Mouse (Mus musculus) liver, embryonic 14.5 days (tissue): Measurements from ENCODE around the gene Ada. TPM values are rescaled to one million over a fixed set of nuclear protein-coding genes. Genes with fewer than 3 reads are reported as not detected.
A peak's percentile ranks its signal among the peaks of the same experiment; 100 is the strongest.

Experiments used
- ATAC-seq: fragments of 200-750 bp; cut with Nextera tagmentation; 2 replicates; pipeline ENCODE4 v1.8.0; 2017; ENCODE audit warnings: moderate number of reproducible peaks, mild to moderate bottlenecking, moderate library complexity; ENCODE audit not compliant: insufficient read depth
- DNase-seq, 3 experiments: peaks; one replicate each; pipeline ENCODE4 v3.0.0-alpha.2; 2012 to 2013; ENCODE audit warnings: low read depth in 3 of 3, low spot score in 3 of 3
- H3K27ac ChIP-seq: fragments of 300-500 bp; sonication (generic); 2 replicates; pipeline ENCODE4 v1.5.1; 2014; ENCODE audit warnings: moderate library complexity, mild to moderate bottlenecking, control low read depth, inconsistent platforms
- H3K27me3 ChIP-seq: fragments of 300-500 bp; sonication (generic); 2 replicates; pipeline ENCODE4 v1.6.1; 2014; ENCODE audit warnings: mild to moderate bottlenecking, low read length, moderate library complexity; ENCODE audit not compliant: control insufficient read depth, insufficient read depth
- H3K36me3 ChIP-seq: fragments of 300-500 bp; sonication (generic); replicated peaks from 2 replicates; pipeline ENCODE4 v1.6.1; 2014; ENCODE audit warnings: low read depth; ENCODE audit not compliant: control insufficient read depth, insufficient read depth
- H3K4me1 ChIP-seq, 2 experiments: fragments of 200-500 bp in 1 of 2; fragments of 300-500 bp in 1 of 2; sonication (generic) in 1 of 2; replicated peaks; 2 replicates each; pipeline ENCODE4 v1.6.1; 2012 to 2014; ENCODE audit warnings: antibody characterized with exemption in 1 of 2, inconsistent platforms in 1 of 2, low read length in 1 of 2; ENCODE audit not compliant: control insufficient read depth in 2 of 2, insufficient read depth in 2 of 2
- H3K4me2 ChIP-seq: fragments of 300-500 bp; sonication (generic); 2 replicates; pipeline ENCODE4 v1.6.1; 2014; ENCODE audit warnings: low read depth, mild to moderate bottlenecking, control low read depth, moderate library complexity
- H3K4me3 ChIP-seq, 2 experiments: fragments of 200-500 bp in 1 of 2; fragments of 300-500 bp in 1 of 2; sonication (generic) in 1 of 2; 2 replicates each; pipeline ENCODE4 v1.5.1; 2012 to 2014; ENCODE audit warnings: low read depth in 2 of 2, low read length in 2 of 2, mild to moderate bottlenecking in 2 of 2, control low read depth in 1 of 2, inconsistent platforms in 1 of 2, moderate library complexity in 1 of 2; ENCODE audit not compliant: insufficient read depth in 1 of 2
- H3K9ac ChIP-seq: fragments of 300-500 bp; sonication (generic); replicated peaks from 2 replicates; pipeline ENCODE4 v1.6.1; 2014; ENCODE audit warnings: mild to moderate bottlenecking, control low read depth, moderate library complexity
- H3K9me3 ChIP-seq: fragments of 300-500 bp; sonication (generic); 2 replicates; pipeline ENCODE4 v1.6.1; 2016; ENCODE audit warnings: low read length, mixed read lengths; ENCODE audit not compliant: control insufficient read depth
- CTCF ChIP-seq: IDR thresholded peaks from 2 replicates; pipeline ENCODE4 v1.5.1; 2016; ENCODE audit warnings: antibody characterized with exemption, low read depth, control low read depth
- EP300 ChIP-seq: IDR thresholded peaks from 2 replicates; pipeline ENCODE4 v1.6.1; 2016; ENCODE audit warnings: antibody characterized with exemption, low read depth
- WGBS: fragments of 180-500 bp; shearing (Covaris S2); extraction: QIAGEN DNeasy Blood & Tissue Kit; methylation state at CpG from one replicate; pipeline ENCODE4 v1.1.7; 2014; ENCODE audit not compliant: insufficient replicate concordance; 5-methylcytosine and 5-hydroxymethylcytosine counted together
- polyA plus RNA-seq, 2 experiments: library from polyadenylated mRNA; depleted of rRNA in 1 of 2; stranded (reverse) in 1 of 2; unstranded in 1 of 2; fragments of >200 nt; fragmentation: Nextera tagmentation in 1 of 2; extraction: Ambion mirVana in 1 of 2; gene quantifications; 2 replicates each; pipeline versions ENCODE4 v1.2.1 to v1.2.3; 2012 to 2014

Ada gene
- polyA plus RNA-seq, 2 experiments: 2.9 to 3.8 TPM

GRCm38 (mm10) chr2:163735980-163736379 lies 14.1 kb downstream of the Ada start:
- H3K27ac ChIP-seq: no peak overlapping the region
- H3K9me3 ChIP-seq: no peaks in the 10 kb centered on the region
- DNase-seq (no peak), ATAC-seq (peak; percentile 21; the same call in 1 of the 2 replicates)
- peaks cover 0 to 3% of the 10 kb centered on the region in 2 experiments; a peak in 1 of 4 replicates for H3K4me1 ChIP-seq
- 56% methylated on average over 6 of the region's 6 CpGs for WGBS
- no peaks in the 10 kb centered on the region for H3K36me3 ChIP-seq
- no peak overlapping the region for H3K9ac ChIP-seq
- H3K27me3 ChIP-seq: no peaks in the 10 kb centered on the region
- TF ChIP-seq CTCF (no peak), EP300 (no peak)
- H3K4me3 ChIP-seq: no peak overlapping the region
- H3K4me2 ChIP-seq: no peak overlapping the region

- TF ChIP-seq CTCF (no peak), EP300 (no peak)
- H3K9me3 ChIP-seq: no peaks in the 10 kb centered on the region
- H3K4me3 ChIP-seq: no peak overlapping the region
- DNase-seq (no peak), ATAC-seq (no peak)
- no peaks in the 10 kb centered on the region for H3K36me3 ChIP-seq
- WGBS: 70% methylated on average over 9 of the region's 9 CpGs
- H3K4me1 ChIP-seq: peaks cover 0 to 3% of the 10 kb centered on the region in 2 experiments; a peak in 1 of 4 replicates
- no peak overlapping the region for H3K9ac ChIP-seq
- H3K27ac ChIP-seq: no peak overlapping the region
- no peak overlapping the region for H3K4me2 ChIP-seq
- no peaks in the 10 kb centered on the region for H3K27me3 ChIP-seq
Measured at GRCm38 (mm10) chr2:163735163-163735562, 14.9 kb downstream of the Ada start.

DNA sequence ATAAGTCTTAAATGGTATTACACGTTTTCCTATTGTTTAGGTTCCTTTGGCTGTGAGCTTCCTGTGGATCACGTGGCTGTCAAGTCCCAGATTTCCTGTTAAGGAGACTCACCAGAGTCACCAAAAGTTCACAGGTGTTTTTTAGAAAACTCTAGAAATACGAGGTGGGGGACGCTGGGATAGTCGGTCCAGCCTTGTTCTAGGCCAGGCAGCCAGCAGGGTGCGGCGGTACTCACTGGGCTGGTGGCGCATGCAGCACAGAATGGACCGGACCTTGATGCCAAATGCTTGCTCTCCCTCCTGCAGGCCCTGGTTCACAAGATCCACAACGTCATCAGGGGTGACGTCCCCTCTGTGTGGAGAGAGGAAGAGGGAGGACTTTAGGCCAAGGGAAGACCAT lies 18.0 kb downstream of the Ada start:
- Histone ChIP-seq H3K9ac (no peak overlapping the region), H3K4me3 (no peak overlapping the region), H3K9me3 (no peaks in the 10 kb centered on the region), H3K27ac (no peak overlapping the region), H3K27me3 (no peaks in the 10 kb centered on the region), H3K4me1 (no peaks in the 10 kb centered on the region), H3K4me2 (no peak overlapping the region), H3K36me3 (no peaks in the 10 kb centered on the region)
- ATAC-seq (no peak), DNase-seq (no peak)
- TF ChIP-seq EP300 (no peak), CTCF (no peak)
- WGBS: 80% methylated on average over 11 of the region's 11 CpGs

DNA sequence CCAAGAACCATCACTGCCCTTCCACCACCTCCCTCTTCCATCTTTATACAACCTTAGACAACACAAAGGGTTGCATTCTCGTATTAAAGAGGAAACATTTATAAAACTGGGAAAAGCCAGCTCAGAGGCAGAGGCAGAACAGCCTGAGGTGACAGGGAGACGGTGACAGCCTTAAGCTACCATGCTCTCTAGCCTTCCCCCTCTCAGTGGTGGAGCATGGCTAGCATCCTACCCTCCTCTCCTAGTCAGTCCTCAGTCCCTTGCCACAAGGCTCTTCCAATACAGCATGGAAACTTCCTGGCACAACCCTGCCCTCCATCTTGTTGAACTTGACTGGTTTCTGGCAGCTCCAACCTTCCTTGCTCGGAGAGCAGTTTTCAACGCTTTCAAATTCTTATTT lies 21.7 kb downstream of the Ada start:
- H3K9me3 ChIP-seq: no peaks in the 10 kb centered on the region
- TF ChIP-seq CTCF (no peak), EP300 (no peak)
- H3K9ac ChIP-seq: no peak overlapping the region
- H3K4me1 ChIP-seq: no peaks in the 10 kb centered on the region
- H3K36me3 ChIP-seq: no peaks in the 10 kb centered on the region
- WGBS: 80% methylated on average over 4 of the region's 4 CpGs
- no peaks in the 10 kb centered on the region for H3K27me3 ChIP-seq
- no peak overlapping the region for H3K27ac ChIP-seq
- DNase-seq (no peak), ATAC-seq (no peak)
- H3K4me2 ChIP-seq: no peak overlapping the region
- no peak overlapping the region for H3K4me3 ChIP-seq

DNA sequence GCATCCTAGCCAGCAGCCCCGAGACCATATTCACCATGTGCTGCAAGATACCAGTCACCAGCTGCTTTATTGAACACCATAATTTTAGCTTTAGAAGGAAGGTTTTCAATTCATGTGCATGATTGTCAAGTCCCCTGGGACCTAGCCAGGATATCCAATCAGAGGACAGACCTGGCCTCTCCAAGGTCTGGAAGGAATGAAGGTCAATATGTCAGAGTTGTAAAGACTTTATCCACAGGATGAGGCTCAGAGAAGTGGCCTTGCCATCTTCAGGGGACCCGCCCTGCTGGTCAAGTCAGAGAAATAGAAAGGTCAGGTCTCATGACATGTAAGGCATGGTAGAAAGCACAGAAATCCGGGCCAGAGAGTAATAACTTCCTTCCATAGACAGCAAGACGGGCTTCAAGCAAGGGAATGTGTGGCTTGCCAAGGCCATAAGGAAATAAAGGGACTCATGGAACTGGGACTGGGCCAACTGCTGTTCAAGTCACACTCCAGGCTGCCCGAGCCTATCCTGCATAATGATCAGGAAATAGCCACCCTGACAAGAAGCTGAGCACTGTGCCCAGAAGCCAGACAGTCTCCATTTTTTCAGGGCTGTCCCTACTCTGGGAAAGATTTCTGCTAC lies 23.2 kb downstream of the Ada start:
- no peaks in the 10 kb centered on the region for H3K27me3 ChIP-seq
- no peak for TF ChIP-seq EP300
- TF ChIP-seq CTCF: no peak
- no peak overlapping the region for H3K27ac ChIP-seq
- H3K36me3 ChIP-seq: no peaks in the 10 kb centered on the region
- no peak overlapping the region for H3K4me2 ChIP-seq
- H3K4me3 ChIP-seq: no peak overlapping the region
- WGBS: 69% methylated on average over 5 of the region's 5 CpGs
- no peak overlapping the region for H3K9ac ChIP-seq
- ATAC-seq: no peak; the same call in 1 of the 2 replicates
- no peaks in the 10 kb centered on the region for H3K4me1 ChIP-seq
- H3K9me3 ChIP-seq: no peaks in the 10 kb centered on the region
- no peak for DNase-seq
